ENCODE assay signal across 33 mouse cellular contexts in the genomic region with DNA sequence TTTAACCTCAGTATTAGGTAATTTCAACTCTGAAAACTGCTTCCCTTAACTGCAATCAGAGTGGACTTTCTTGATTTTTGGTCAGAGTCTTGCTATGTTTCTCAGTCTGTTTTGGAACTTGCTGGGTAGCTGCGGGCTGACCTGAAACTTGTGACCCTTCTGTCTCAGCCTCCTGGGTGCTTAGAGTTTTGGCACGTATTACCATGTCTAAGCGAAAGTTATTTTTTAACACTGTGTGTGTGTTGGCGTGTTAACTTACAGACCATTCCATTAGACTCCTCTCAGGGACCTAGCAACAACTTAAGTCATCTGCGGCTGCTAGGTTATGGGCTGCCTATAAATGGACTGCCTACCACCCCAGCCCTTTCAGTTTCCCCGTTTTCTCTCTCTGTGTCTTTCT. TPM values are rescaled to one million over a fixed set of nuclear protein-coding genes. Genes with fewer than 3 reads are reported as not detected.
DNase-seq lines count a peak whose midpoint lies in the region; ATAC-seq lines count a peak whose summit lies in the region.
"Had no signal": no experiment of that assay in that cellular context is flagged by ENCODE, and none has a peak within 500 bp of the region (broad histone marks: within the 10 kb centered on the region; RNA-seq: fewer than 3 reads in every experiment).

No protein-coding gene starts in this region.

- H3K4me1 ChIP-seq in kidney, embryonic 16.5 days (ENCODE audit: insufficient read depth, low read length), result no peaks in the 10 kb centered on the region
- H3K4me1 ChIP-seq: embryonic facial prominence, embryonic 12.5 days; embryonic facial prominence, embryonic 15.5 days; hindbrain, embryonic 12.5 days; hindbrain, embryonic 15.5 days had no signal

- peak; percentile 2 for DNase-seq in adrenal gland, adult 2 months
- DNase-seq in adrenal gland, postnatal 25 days, result no peak
- peak; percentile 25 for DNase-seq in kidney, adult 18-20 months
- DNase-seq in kidney, postnatal 4 days, result no peak
- DNase-seq in kidney, adult 9 months, result peak; percentile 49
- peak; percentile 12 for DNase-seq in kidney, postnatal 14 days
- no peak for DNase-seq in layer of hippocampus, adult 18-20 months (ENCODE audit: low spot score in 2 of 2)
- DNase-seq: adrenal gland, adult 8-10 months; adrenal gland, postnatal 36 days; cerebellum, adult 11 months; cerebellum, adult 2 months; cerebellum, adult 9-11 months; cerebellum, postnatal 25 days; forebrain, postnatal 0 days; gastrocnemius, postnatal 36 days; heart, adult 2 months had no signal

- no peak overlapping the region for H3K4me3 ChIP-seq in kidney, embryonic 16.5 days (ENCODE audit: low read length)
- H3K4me3 ChIP-seq: embryonic facial prominence, embryonic 12.5 days; embryonic facial prominence, embryonic 15.5 days; heart, adult 2 months; hindbrain, embryonic 12.5 days; hindbrain, embryonic 15.5 days had no signal

- H3K4me2 ChIP-seq in kidney, embryonic 16.5 days (replicated peaks; ENCODE audit: low read depth, low read length), result no peak overlapping the region
- H3K4me2 ChIP-seq: embryonic facial prominence, embryonic 15.5 days; hindbrain, embryonic 12.5 days; hindbrain, embryonic 15.5 days had no signal

- H3K27ac ChIP-seq in kidney, embryonic 16.5 days (ENCODE audit: low read length), result no peak overlapping the region
- H3K27ac ChIP-seq: embryonic facial prominence, embryonic 12.5 days; embryonic facial prominence, embryonic 15.5 days; heart, adult 2 months; hindbrain, embryonic 12.5 days; hindbrain, embryonic 15.5 days had no signal

- no peak for ATAC-seq in kidney, embryonic 16.5 days (ENCODE audit: low FRiP score, low TSS enrichment)
- ATAC-seq: forebrain, embryonic 14.5 days; forebrain, postnatal 0 days had no signal

- WGBS in kidney, embryonic 16.5 days, result 76% methylated on average over 6 of the region's 6 CpGs

- H3K36me3 ChIP-seq in kidney, embryonic 16.5 days (ENCODE audit: insufficient read depth, low read length), result no peaks in the 10 kb centered on the region
- H3K36me3 ChIP-seq: embryonic facial prominence, embryonic 12.5 days; embryonic facial prominence, embryonic 15.5 days; hindbrain, embryonic 12.5 days; hindbrain, embryonic 15.5 days had no signal

- no peak overlapping the region for H3K9ac ChIP-seq in kidney, embryonic 16.5 days (replicated peaks; ENCODE audit: low read length)
- H3K9ac ChIP-seq: embryonic facial prominence, embryonic 12.5 days; embryonic facial prominence, embryonic 15.5 days; forebrain, postnatal 0 days; hindbrain, embryonic 12.5 days; hindbrain, embryonic 15.5 days had no signal

- no peaks in the 10 kb centered on the region for H3K9me3 ChIP-seq in kidney, embryonic 16.5 days (ENCODE audit: low read length)
- H3K9me3 ChIP-seq: embryonic facial prominence, embryonic 12.5 days; embryonic facial prominence, embryonic 15.5 days; hindbrain, embryonic 12.5 days; hindbrain, embryonic 15.5 days had no signal

- no peaks in the 10 kb centered on the region for H3K27me3 ChIP-seq in kidney, embryonic 16.5 days (ENCODE audit: insufficient read depth, low read length)
- H3K27me3 ChIP-seq: embryonic facial prominence, embryonic 12.5 days; embryonic facial prominence, embryonic 15.5 days; hindbrain, embryonic 12.5 days; hindbrain, embryonic 15.5 days had no signal

RNA-seq across cellular contexts. Expression of a gene that starts 14.1 kb away (rescaled TPM):
- total RNA-seq in adrenal gland, adult 2 months (2021), result 10 to 100 TPM; 13.9 to 17.4 TPM
- polyA plus RNA-seq in adrenal gland, adult 2 months (2012; rRNA removed), result 1.2 and 1.4 TPM in 2 replicates
- 16.2 and 17.7 TPM in 2 replicates for total RNA-seq in adrenal gland, postnatal 25 days (2021)
- polyA plus RNA-seq in kidney, embryonic 16.5 days (2015; fragmentation: Nextera tagmentation; extraction: Ambion mirVana), result 4.1 and 5.4 TPM in 2 replicates
- total RNA-seq in layer of hippocampus, adult 18-20 months (2021), result 10 to 100 TPM; 12.7 to 15.3 TPM

RNA-seq across cellular contexts. Expression of a gene that starts 14.9 kb away (rescaled TPM):
- total RNA-seq in adrenal gland, adult 2 months (2021), result 10 to 100 TPM; 13.0 to 19.2 TPM
- 0.57 and 0.68 TPM in 2 replicates for polyA plus RNA-seq in adrenal gland, adult 2 months (2012; rRNA removed)
- total RNA-seq in adrenal gland, postnatal 25 days (2021), result 9.0 and 15.1 TPM in 2 replicates
- polyA plus RNA-seq in kidney, embryonic 16.5 days (2015; fragmentation: Nextera tagmentation; extraction: Ambion mirVana), result 10.3 and 16.3 TPM in 2 replicates
- 10 to 100 TPM; 20.8 to 23.4 TPM for total RNA-seq in layer of hippocampus, adult 18-20 months (2021)

RNA-seq across cellular contexts. Expression of a gene that starts 54.2 kb away (rescaled TPM):
- not detected for total RNA-seq in adrenal gland, adult 2 months (2021)
- not detected in 2 replicates for polyA plus RNA-seq in adrenal gland, adult 2 months (2012; rRNA removed)
- total RNA-seq in adrenal gland, postnatal 25 days (2021), result not detected in 2 replicates
- polyA plus RNA-seq in kidney, embryonic 16.5 days (2015; fragmentation: Nextera tagmentation; extraction: Ambion mirVana), result not detected in 2 replicates
- not detected for total RNA-seq in layer of hippocampus, adult 18-20 months (2021)
- total RNA-seq: adrenal gland, adult 8-10 months; adrenal gland, postnatal 36 days; common myeloid progenitor, adult 5-6 weeks; forebrain, postnatal 0 days; gastrocnemius, adult 8-10 months; gastrocnemius, postnatal 36 days; granulocyte monocyte progenitor cell, adult 5-6 weeks; heart, adult 2 months; heart, postnatal 25 days; hematopoietic stem cell, adult 5-6 weeks; MEL had no signal
- polyA plus RNA-seq: cerebellum, adult 2 months; embryonic facial prominence, embryonic 12.5 days; embryonic facial prominence, embryonic 15.5 days; forebrain, embryonic 11.5 days; forebrain, embryonic 14.5 days; forebrain, postnatal 0 days; frontal cortex, adult 2 months; heart, adult 2 months; heart, embryonic 11.5 days; heart, embryonic 14.5 days; heart, postnatal 0 days; hindbrain, embryonic 12.5 days; hindbrain, embryonic 15.5 days had no signal

Comparison
In these comparisons a context has a peak if more than half of its experiments do, and no peak if none do; other contexts are left out.
1. DNase-seq: peak in adrenal gland, adult 2 months (single experiment), kidney, adult 18-20 months (single experiment), kidney, adult 9 months (single experiment) and kidney, postnatal 14 days (single experiment); none in adrenal gland, postnatal 25 days (single experiment), kidney, postnatal 4 days (0 of 2) and layer of hippocampus, adult 18-20 months (0 of 2).